Mouse (Mus musculus) stomach, postnatal 0 days (tissue): ENCODE results near the gene Rpp40.
A peak's percentile ranks its signal among the peaks of the same experiment; 100 is the strongest.

Experiments used
- CTCF ChIP-seq: IDR thresholded peaks from 2 replicates; pipeline ENCODE4 v1.5.1; 2016; ENCODE audit warnings: antibody characterized with exemption, low read depth, mild to moderate bottlenecking, moderate library complexity
- EP300 ChIP-seq: optimal IDR thresholded peaks from 2 replicates; pipeline ENCODE3; 2016; ENCODE audit warnings: antibody characterized with exemption

DNA sequence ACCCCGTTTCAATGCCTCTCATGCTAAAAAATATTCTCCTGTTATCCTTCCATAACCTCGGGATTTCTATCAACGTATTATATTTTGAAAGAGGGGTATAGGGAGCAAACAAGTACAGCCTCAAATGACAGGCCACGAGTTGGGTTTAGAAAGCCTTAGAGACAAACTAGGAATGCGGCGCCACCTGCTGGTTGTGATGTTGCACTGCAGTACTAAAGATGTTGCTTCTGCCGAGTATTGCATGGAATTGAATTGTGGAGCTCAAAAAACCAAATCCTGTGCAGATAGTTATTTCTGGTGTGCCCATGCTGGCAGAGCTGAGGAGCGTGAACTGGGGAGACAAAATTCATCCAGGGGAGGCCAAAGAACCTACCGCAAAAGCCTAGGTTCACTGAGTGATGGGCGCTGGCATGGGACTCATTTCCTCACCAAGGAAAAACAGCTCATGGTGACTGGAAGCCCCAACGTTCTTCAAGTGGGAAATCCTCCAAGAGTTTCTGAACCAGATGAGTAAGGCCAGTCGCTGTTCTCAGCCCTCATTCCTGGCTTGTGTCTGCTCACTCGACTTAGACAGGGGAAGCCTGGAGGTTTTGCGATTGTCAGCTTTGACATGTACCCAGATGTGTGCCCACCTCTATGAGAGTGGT is 41.3 kb upstream of the Rpp40 start:
- TF ChIP-seq CTCF (peak; percentile 95), EP300 (no peak)
